Comparison of ENCODE assay signal across 9 mouse cellular contexts in the genomic region with DNA sequence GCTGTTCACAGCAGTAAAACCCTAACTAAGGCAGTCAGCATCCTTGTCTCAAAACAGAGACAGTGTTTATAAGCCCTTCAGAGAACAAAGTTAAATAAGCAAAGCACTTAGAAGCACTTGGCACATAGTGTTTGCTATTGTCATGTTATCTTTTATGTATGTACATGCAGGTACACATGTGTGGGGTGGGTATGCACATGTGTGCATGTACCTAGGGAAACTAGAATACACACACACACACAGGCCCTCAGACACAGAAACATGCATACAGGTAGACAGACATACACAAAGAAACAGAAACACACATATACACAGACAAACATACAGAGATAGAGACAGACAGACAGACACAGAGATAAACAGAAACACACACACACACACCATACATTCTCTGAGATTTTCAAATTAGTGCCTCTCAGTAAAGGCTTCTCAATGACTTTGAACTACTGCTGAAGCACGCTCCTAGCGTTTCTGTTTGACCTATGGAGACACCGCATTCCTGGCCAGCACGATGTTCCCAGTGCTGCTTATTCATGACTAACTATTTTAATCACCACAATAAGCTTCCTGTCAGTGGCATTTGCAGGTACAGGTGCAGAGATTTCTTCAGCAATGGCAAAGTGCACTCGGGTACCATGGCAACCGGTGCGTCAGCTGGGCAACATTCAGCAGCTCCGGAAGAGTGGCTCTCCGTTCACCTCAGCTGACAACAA.
DNase-seq lines count a peak whose midpoint lies in the region; ATAC-seq lines count a peak whose summit lies in the region.
"Had no signal": no experiment of that assay in that cellular context is flagged by ENCODE, and none has a peak within 500 bp of the region (broad histone marks: within the 10 kb centered on the region; RNA-seq: fewer than 3 reads in every experiment).

No protein-coding gene starts in this region.

- H3K27ac ChIP-seq in intestine, embryonic 14.5 days (ENCODE audit: low read depth) = no peak overlapping the region

- H3K4me2 ChIP-seq in intestine, embryonic 14.5 days (ENCODE audit: low read length) = no peak overlapping the region

- DNase-seq in layer of hippocampus, adult 18-20 months (ENCODE audit: low spot score in 2 of 2) = peak; percentile 36 to 37
- no peak for DNase-seq in layer of hippocampus, postnatal 14 days (ENCODE audit: low spot score in 2 of 2)
- peak; percentile 59 for DNase-seq in intestine, embryonic 14.5 days (ENCODE audit: low spot score)
- peak; percentile 11 to 45 for DNase-seq in left cerebral cortex, postnatal 25 days (ENCODE audit: low spot score in 2 of 2)
- peak; percentile 55 for DNase-seq in right cerebral cortex, postnatal 25 days
- DNase-seq in adrenal gland, adult 2 months = no peak
- no peak for DNase-seq in adrenal gland, postnatal 4 days (ENCODE audit: low spot score in 2 of 2)

- ATAC-seq in intestine, embryonic 14.5 days (replicated peaks; ENCODE audit: low FRiP score, low TSS enrichment, low read depth) = no peak
- ATAC-seq in megakaryocyte, adult 5-6 weeks (ENCODE audit: poor library complexity, severe bottlenecking) = no peak

- no peak overlapping the region for H3K4me3 ChIP-seq in intestine, embryonic 14.5 days (ENCODE audit: low read depth, low read length)

- H3K9me3 ChIP-seq in intestine, embryonic 14.5 days (ENCODE audit: control insufficient read depth, low read length) = no peaks in the 10 kb centered on the region

- H3K9ac ChIP-seq in intestine, embryonic 14.5 days (ENCODE audit: low read length) = no peak overlapping the region

- no peaks in the 10 kb centered on the region for H3K4me1 ChIP-seq in intestine, embryonic 14.5 days (replicated peaks; ENCODE audit: control insufficient read depth, insufficient read depth, low read length)

- H3K27me3 ChIP-seq in intestine, embryonic 14.5 days (replicated peaks; ENCODE audit: control insufficient read depth, insufficient read depth, low read length) = no peaks in the 10 kb centered on the region
- H3K27me3 ChIP-seq: CH12.LX had no signal

- WGBS in intestine, embryonic 14.5 days = 68% methylated on average over 9 of the region's 9 CpGs

- intact Hi-C loops in left cerebral cortex, postnatal 25 days (cut with DNase I) = no loop called here

- no peaks in the 10 kb centered on the region for H3K36me3 ChIP-seq in intestine, embryonic 14.5 days (ENCODE audit: control insufficient read depth, insufficient read depth, low read length)

Comparison
In these comparisons a context has a peak if more than half of its experiments do, and no peak if none do; other contexts are left out.
1. DNase-seq: peak in layer of hippocampus, adult 18-20 months (2 of 2), intestine, embryonic 14.5 days (single experiment), left cerebral cortex, postnatal 25 days (2 of 2) and right cerebral cortex, postnatal 25 days (single experiment); none in layer of hippocampus, postnatal 14 days (0 of 2), adrenal gland, adult 2 months (single experiment) and adrenal gland, postnatal 4 days (0 of 2).